Comparison of ENCODE assay signal across 26 mouse cellular contexts in the genomic region with DNA sequence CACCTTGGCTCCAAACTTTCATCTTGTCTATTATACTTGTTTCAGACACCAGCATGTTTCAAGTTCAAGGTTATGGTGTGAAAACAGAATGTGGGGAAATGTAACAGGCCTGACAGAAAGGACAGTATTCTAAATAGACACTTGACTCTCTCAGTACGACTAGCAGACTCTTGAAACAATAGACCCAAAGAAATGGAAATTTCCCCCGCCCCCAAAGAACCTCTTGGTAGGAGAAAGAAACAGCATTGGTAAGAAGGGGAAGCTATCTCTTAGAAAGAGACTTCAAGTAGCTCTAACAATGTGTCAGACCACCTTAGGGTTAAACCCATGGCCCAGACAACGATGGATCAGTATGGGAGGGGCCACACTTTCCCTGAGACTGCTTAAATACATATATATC. TPM values are rescaled to one million over a fixed set of nuclear protein-coding genes. Genes with fewer than 3 reads are reported as not detected.
DNase-seq lines count a peak whose midpoint lies in the region; ATAC-seq and TF ChIP-seq lines count a peak whose summit lies in the region.
"Had no signal": no experiment of that assay in that cellular context is flagged by ENCODE, and none has a peak within 500 bp of the region (broad histone marks: within the 10 kb centered on the region; RNA-seq: fewer than 3 reads in every experiment).

No protein-coding gene starts in this region.

- no peak overlapping the region for H3K4me3 ChIP-seq in ES-Bruce4 (ENCODE audit: low read depth, low read length)
- H3K4me3 ChIP-seq in forebrain, embryonic 11.5 days (ENCODE audit: low read depth, low read length): no peak overlapping the region
- H3K4me3 ChIP-seq: embryonic facial prominence, embryonic 13.5 days; embryonic facial prominence, embryonic 15.5 days; erythroblast, embryonic 14.5 days; forebrain, embryonic 10.5 days; forebrain, embryonic 13.5 days; forebrain, embryonic 15.5 days had no signal

- TF ChIP-seq POLR2A in ES-Bruce4 (IDR thresholded peaks at IDR 0.05; ENCODE audit: insufficient read depth, low read length): no peak

- H3K9ac ChIP-seq in ES-Bruce4 (ENCODE audit: low read depth, poor library complexity, severe bottlenecking): no peak overlapping the region
- no peak overlapping the region for H3K9ac ChIP-seq in forebrain, embryonic 11.5 days (ENCODE audit: low read length)
- H3K9ac ChIP-seq: embryonic facial prominence, embryonic 13.5 days; embryonic facial prominence, embryonic 15.5 days; forebrain, embryonic 13.5 days; forebrain, embryonic 15.5 days; forebrain, postnatal 0 days had no signal

- H3K9me3 ChIP-seq in ES-Bruce4 (replicated peaks; ENCODE audit: control insufficient read depth, insufficient read depth, low read length, poor library complexity, severe bottlenecking): no peaks in the 10 kb centered on the region
- H3K9me3 ChIP-seq in forebrain, embryonic 11.5 days (ENCODE audit: control insufficient read depth, low read length): no peaks in the 10 kb centered on the region
- H3K9me3 ChIP-seq: embryonic facial prominence, embryonic 13.5 days; embryonic facial prominence, embryonic 15.5 days; forebrain, embryonic 10.5 days; forebrain, embryonic 13.5 days; forebrain, embryonic 15.5 days; G1E had no signal

- peaks cover 10% of the 10 kb centered on the region for H3K4me1 ChIP-seq in ES-Bruce4 (ENCODE audit: control insufficient read depth, insufficient read depth, low read length)
- no peaks in the 10 kb centered on the region for H3K4me1 ChIP-seq in forebrain, embryonic 11.5 days (replicated peaks; ENCODE audit: control insufficient read depth, insufficient read depth, low read length)
- H3K4me1 ChIP-seq: embryonic facial prominence, embryonic 13.5 days; embryonic facial prominence, embryonic 15.5 days; forebrain, embryonic 15.5 days had no signal

- no peaks in the 10 kb centered on the region for H3K36me3 ChIP-seq in ES-Bruce4 (ENCODE audit: control insufficient read depth, insufficient read depth, low read length, poor library complexity, severe bottlenecking)
- no peaks in the 10 kb centered on the region for H3K36me3 ChIP-seq in forebrain, embryonic 11.5 days (ENCODE audit: control insufficient read depth, insufficient read depth, low read length)
- H3K36me3 ChIP-seq: embryonic facial prominence, embryonic 13.5 days; embryonic facial prominence, embryonic 15.5 days; forebrain, embryonic 10.5 days; forebrain, embryonic 15.5 days; G1E had no signal

- peak overlapping the region; percentile 65 for H3K27ac ChIP-seq in ES-Bruce4 (ENCODE audit: insufficient read depth, low read length)
- no peak overlapping the region for H3K27ac ChIP-seq in forebrain, embryonic 11.5 days (ENCODE audit: low read depth, low read length)
- H3K27ac ChIP-seq: embryonic facial prominence, embryonic 13.5 days; embryonic facial prominence, embryonic 15.5 days; forebrain, embryonic 10.5 days; forebrain, embryonic 13.5 days; forebrain, embryonic 15.5 days had no signal

- no peak overlapping the region for H3K4me2 ChIP-seq in forebrain, embryonic 11.5 days (ENCODE audit: low read depth, low read length, severe bottlenecking)
- H3K4me2 ChIP-seq: embryonic facial prominence, embryonic 13.5 days; embryonic facial prominence, embryonic 15.5 days; forebrain, embryonic 13.5 days; forebrain, embryonic 15.5 days had no signal

- DNase-seq in ES-CJ7 (ENCODE audit: low read depth, low spot score) (peak; percentile 85), ZHBTc4 (ENCODE audit: low read depth, low spot score) (peak; percentile 80)
- DNase-seq in forebrain, embryonic 11.5 days (ENCODE audit: low spot score): no peak
- DNase-seq in kidney, postnatal 36 days: no peak
- DNase-seq: adrenal gland, adult 8-10 months; adrenal gland, postnatal 14 days; adrenal gland, postnatal 36 days; cerebellum, adult 11-12 months; cerebellum, adult 2 months; cerebellum, adult 9-11 months; cerebellum, postnatal 14 days; cerebellum, postnatal 36 days; embryo, embryonic 11 days; forebrain, postnatal 0 days had no signal

- no peak for TF ChIP-seq EP300 in ES-Bruce4 (IDR thresholded peaks at IDR 0.05; ENCODE audit: insufficient read depth, low read depth, low read length)

- ATAC-seq in forebrain, embryonic 11.5 days (replicated peaks; ENCODE audit: low FRiP score): no peak
- ATAC-seq: activated CD4-positive, CD25-positive, alpha-beta regulatory T cell, adult 4 months; CD4-positive, CD25-positive, alpha-beta regulatory T cell, adult 4 months; forebrain, embryonic 13.5 days; forebrain, embryonic 15.5 days; forebrain, postnatal 0 days; Patski had no signal

- TF ChIP-seq CTCF in ES-Bruce4 (IDR thresholded peaks at IDR 0.05; ENCODE audit: low read depth, low read length): no peak

- 33% methylated on average over 3 of the region's 3 CpGs for WGBS in forebrain, embryonic 11.5 days

- no peaks in the 10 kb centered on the region for H3K27me3 ChIP-seq in ES-Bruce4 (ENCODE audit: control insufficient read depth, insufficient read depth, low read length, poor library complexity, severe bottlenecking)
- H3K27me3 ChIP-seq in forebrain, embryonic 11.5 days (ENCODE audit: control insufficient read depth, insufficient read depth, low read length): no peaks in the 10 kb centered on the region
- H3K27me3 ChIP-seq: CH12.LX; embryonic facial prominence, embryonic 13.5 days; embryonic facial prominence, embryonic 15.5 days; forebrain, embryonic 13.5 days; forebrain, embryonic 15.5 days; Patski had no signal

RNA-seq across cellular contexts. Expression of gene Cnr1, which starts 15.6 kb away (rescaled TPM):
- 1.3 and 1.6 TPM in 2 replicates for polyA plus RNA-seq in ES-Bruce4 (2011; ENCODE audit: insufficient read depth, insufficient read length, low read depth, missing spikeins)
- polyA plus RNA-seq in forebrain, embryonic 11.5 days (2014; fragmentation: Nextera tagmentation; extraction: Ambion mirVana): 14.9 and 16.1 TPM in 2 replicates
- polyA plus RNA-seq: activated CD4-positive, CD25-positive, alpha-beta regulatory T cell, adult 4 months; CD4-positive, CD25-positive, alpha-beta regulatory T cell, adult 4 months; erythroblast, embryonic 14.5 days; G1E; Patski had no signal

Comparison
In these comparisons a context has a peak if more than half of its experiments do, and no peak if none do; other contexts are left out.
1. DNase-seq: peak in ES-CJ7 (single experiment) and ZHBTc4 (single experiment); none in forebrain, embryonic 11.5 days (single experiment) and kidney, postnatal 36 days (0 of 2).